Mouse (Mus musculus) heart, embryonic 15.5 days (tissue): ENCODE measurements around the gene Tada1. TPM values are rescaled to one million over a fixed set of nuclear protein-coding genes. Genes with fewer than 3 reads are reported as not detected.

ENCODE experiments used
- ATAC-seq: fragments of 200-750 bp; cut with Nextera tagmentation; replicated peaks from 2 replicates; pipeline ENCODE4 v1.8.0; 2017; ENCODE audit warnings: low read depth, moderate TSS enrichment; ENCODE audit not compliant: insufficient number of reproducible peaks, insufficient read depth, low FRiP score
- H3K27ac ChIP-seq: fragments of 300-500 bp; sonication (generic); 2 replicates; pipeline ENCODE4 v1.5.1; 2015; ENCODE audit warnings: mild to moderate bottlenecking, inconsistent platforms
- H3K27me3 ChIP-seq: fragments of 300-500 bp; sonication (generic); 2 replicates; pipeline ENCODE4 v1.6.1; 2015; ENCODE audit warnings: inconsistent platforms
- H3K36me3 ChIP-seq: fragments of 300-500 bp; sonication (generic); 2 replicates; pipeline ENCODE4 v1.6.1; 2015; ENCODE audit warnings: mild to moderate bottlenecking, inconsistent platforms
- H3K4me1 ChIP-seq: fragments of 300-500 bp; sonication (generic); replicated peaks from 2 replicates; pipeline ENCODE4 v1.6.1; 2015; ENCODE audit warnings: inconsistent platforms
- H3K4me2 ChIP-seq: fragments of 300-500 bp; sonication (generic); 2 replicates; pipeline ENCODE4 v1.6.1; 2015; ENCODE audit warnings: inconsistent platforms, mild to moderate bottlenecking, moderate library complexity
- H3K4me3 ChIP-seq: fragments of 300-500 bp; sonication (generic); 2 replicates; pipeline ENCODE4 v1.5.1; 2015; ENCODE audit warnings: mild to moderate bottlenecking, inconsistent platforms
- H3K9ac ChIP-seq: fragments of 300-500 bp; sonication (generic); 2 replicates; pipeline ENCODE4 v1.6.1; 2015; ENCODE audit warnings: mild to moderate bottlenecking, inconsistent platforms
- H3K9me3 ChIP-seq: fragments of 300-500 bp; sonication (generic); replicated peaks from 2 replicates; pipeline ENCODE4 v1.6.1; 2016; ENCODE audit warnings: inconsistent platforms
- WGBS: fragments of 180-500 bp; shearing (Covaris S2); methylation state at CpG from one replicate; pipeline ENCODE4 v1.1.7; 2015; ENCODE audit warnings: mixed read lengths; 5-methylcytosine and 5-hydroxymethylcytosine counted together
- polyA plus RNA-seq: library from polyadenylated mRNA; unstranded; fragments of >200 nt; fragmentation: Nextera tagmentation; extraction: Ambion mirVana; gene quantifications from 2 replicates; pipeline ENCODE4 v1.2.1, GENCODE M21; 2015

Tada1 gene
- polyA plus RNA-seq, 1 experiment from 2014 or later: 27.5 TPM

DNA sequence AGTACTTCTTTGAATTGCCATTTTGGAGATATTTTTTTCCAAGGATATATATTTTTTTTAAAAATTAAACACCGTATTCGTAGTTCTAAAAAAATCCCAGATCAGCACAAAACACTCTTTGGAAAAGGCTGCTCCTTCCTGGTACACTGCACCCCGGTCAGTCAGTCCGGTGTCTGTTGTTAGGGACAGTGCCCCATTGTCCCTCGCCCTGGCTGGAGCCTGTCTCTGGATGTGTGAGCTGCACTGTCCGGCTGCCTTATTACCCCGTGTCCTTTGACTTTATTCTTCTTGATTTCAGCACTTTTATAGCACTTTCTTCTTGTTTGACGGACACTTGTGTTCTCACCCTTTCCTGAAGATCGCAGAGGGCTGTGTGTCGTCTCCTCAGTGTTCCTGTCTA is 5.7 kb downstream of the Tada1 start:
- ATAC-seq: no peak
- no peaks in the 10 kb centered on the region for H3K27me3 ChIP-seq
- no peak overlapping the region for H3K9ac ChIP-seq
- WGBS: 92% methylated on average over 10 of the region's 10 CpGs
- peaks cover 20% of the 10 kb centered on the region for H3K4me1 ChIP-seq
- H3K36me3 ChIP-seq: peaks cover 50% of the 10 kb centered on the region
- H3K4me2 ChIP-seq: no peak overlapping the region
- H3K9me3 ChIP-seq: no peaks in the 10 kb centered on the region
- H3K4me3 ChIP-seq: no peak overlapping the region
- H3K27ac ChIP-seq: no peak overlapping the region

- no peak for ATAC-seq
- WGBS: 78% methylated on average over 5 of the region's 5 CpGs
- Histone ChIP-seq H3K9ac (no peak overlapping the region), H3K4me2 (no peak overlapping the region), H3K36me3 (peaks cover 58% of the 10 kb centered on the region), H3K27ac (no peak overlapping the region), H3K9me3 (no peaks in the 10 kb centered on the region), H3K27me3 (no peaks in the 10 kb centered on the region), H3K4me3 (no peak overlapping the region), H3K4me1 (peaks cover 18% of the 10 kb centered on the region)
These were observed 6.5 kb downstream of the Tada1 start for GRCm38 (mm10) chr1:166385431-166385830.

GRCm38 (mm10) chr1:166388511-166388910 is 9.6 kb downstream of the Tada1 start:
- no peak for ATAC-seq
- Histone ChIP-seq H3K4me1 (peaks cover 6% of the 10 kb centered on the region), H3K9ac (no peak overlapping the region), H3K4me3 (no peak overlapping the region), H3K9me3 (no peaks in the 10 kb centered on the region), H3K36me3 (peaks cover 77% of the 10 kb centered on the region), H3K27ac (no peak overlapping the region), H3K4me2 (no peak overlapping the region), H3K27me3 (no peaks in the 10 kb centered on the region)
- WGBS: 50% methylated on average over 11 of the region's 11 CpGs

DNA sequence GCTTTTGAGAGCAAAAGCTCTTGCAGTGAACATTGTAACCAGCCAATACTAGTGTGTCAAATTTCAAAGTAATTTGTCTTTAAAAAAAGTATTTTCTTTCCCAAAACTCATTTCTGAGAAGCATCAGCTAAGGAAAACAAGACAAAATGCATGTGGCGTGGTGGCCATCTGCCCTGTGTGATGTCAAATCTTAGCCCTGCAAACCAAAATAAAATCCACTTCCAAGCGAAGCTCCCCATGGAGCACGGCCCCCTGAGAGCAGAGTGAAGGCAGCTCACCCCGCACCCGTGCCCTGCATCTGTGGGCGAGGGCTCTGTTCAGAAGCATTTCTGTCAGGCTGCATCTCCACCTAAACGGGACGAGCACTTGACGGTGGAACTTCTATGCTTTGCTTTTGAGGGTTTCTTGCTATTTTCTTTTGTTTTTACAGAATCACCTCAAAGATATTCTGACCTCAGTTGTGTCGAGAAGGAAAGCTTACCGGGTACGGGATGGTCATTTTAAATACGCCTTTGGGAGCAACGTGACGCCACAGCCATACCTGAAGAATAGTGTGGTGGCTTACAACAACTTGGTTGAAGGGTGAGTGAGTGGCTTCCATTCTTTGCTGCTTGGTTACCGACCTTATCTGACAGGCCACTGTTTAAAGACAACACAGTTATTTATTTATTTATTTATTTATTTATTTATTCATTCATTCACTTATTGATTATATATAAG is 10.7 kb downstream of the Tada1 start:
- H3K27ac ChIP-seq: no peak overlapping the region
- H3K27me3 ChIP-seq: no peaks in the 10 kb centered on the region
- WGBS: 93% methylated on average over 16 of the region's 16 CpGs
- ATAC-seq: no peak
- no peak overlapping the region for H3K9ac ChIP-seq
- peaks cover 79% of the 10 kb centered on the region for H3K36me3 ChIP-seq
- no peak overlapping the region for H3K4me3 ChIP-seq
- no peaks in the 10 kb centered on the region for H3K9me3 ChIP-seq
- H3K4me1 ChIP-seq: peaks cover 6% of the 10 kb centered on the region
- no peak overlapping the region for H3K4me2 ChIP-seq

DNA sequence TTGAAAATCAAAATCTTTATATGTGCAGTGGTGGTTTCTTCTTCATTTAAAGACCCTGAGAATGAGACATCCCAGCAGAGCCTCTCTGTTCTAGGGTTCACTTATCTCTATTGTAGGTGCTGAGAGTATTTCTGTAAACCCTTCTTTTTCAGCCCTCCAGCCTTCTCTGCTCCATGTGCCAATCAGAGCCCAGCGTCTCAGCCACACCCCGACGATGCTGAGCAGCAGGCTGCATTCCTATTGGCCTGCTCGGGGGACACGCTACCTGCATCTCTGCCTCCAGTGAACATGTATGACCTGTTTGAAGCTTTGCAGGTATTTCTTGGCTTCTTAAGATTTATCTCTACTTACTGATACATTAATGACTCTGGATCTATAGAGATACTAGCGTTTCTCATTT is 12.8 kb downstream of the Tada1 start:
- Histone ChIP-seq H3K27me3 (no peaks in the 10 kb centered on the region), H3K4me1 (peaks cover 6% of the 10 kb centered on the region), H3K4me3 (no peak overlapping the region), H3K36me3 (peaks cover 73% of the 10 kb centered on the region), H3K4me2 (no peak overlapping the region), H3K9ac (no peak overlapping the region), H3K27ac (no peak overlapping the region), H3K9me3 (no peaks in the 10 kb centered on the region)
- 93% methylated on average over 6 of the region's 6 CpGs for WGBS
- ATAC-seq: no peak

- H3K36me3 ChIP-seq: peaks cover 87% of the 10 kb centered on the region
- no peaks in the 10 kb centered on the region for H3K9me3 ChIP-seq
- no peak overlapping the region for H3K9ac ChIP-seq
- H3K4me2 ChIP-seq: no peak overlapping the region
- H3K4me1 ChIP-seq: no peaks in the 10 kb centered on the region
- H3K27me3 ChIP-seq: no peaks in the 10 kb centered on the region
- no peak overlapping the region for H3K4me3 ChIP-seq
- WGBS: 66% methylated on average over 4 of the region's 4 CpGs
- no peak overlapping the region for H3K27ac ChIP-seq
- no peak for ATAC-seq
These were observed 15.9 kb downstream of the Tada1 start for GRCm38 (mm10) chr1:166394770-166395169.

DNA sequence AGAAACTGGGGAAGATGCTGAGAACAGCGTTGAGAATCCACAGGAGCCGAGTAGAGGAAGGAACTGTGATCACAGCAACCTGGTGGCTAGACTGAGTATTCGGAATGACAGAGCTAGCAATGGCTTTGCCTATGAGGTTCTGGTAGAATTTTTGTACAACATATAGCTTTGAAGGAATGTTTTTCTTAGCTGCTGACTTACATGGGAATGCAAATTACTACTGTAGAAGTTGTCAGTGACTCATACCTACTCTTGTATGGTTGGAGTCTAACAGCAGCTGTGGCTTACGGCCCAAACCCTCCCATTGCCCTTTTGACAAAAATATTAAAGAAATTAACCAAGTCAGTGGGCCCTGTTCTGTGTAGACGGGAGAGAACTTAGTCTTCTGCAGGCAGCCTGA is 16.8 kb downstream of the Tada1 start:
- Histone ChIP-seq H3K4me3 (no peak overlapping the region), H3K9ac (no peak overlapping the region), H3K27me3 (no peaks in the 10 kb centered on the region), H3K4me2 (no peak overlapping the region), H3K9me3 (no peaks in the 10 kb centered on the region), H3K4me1 (no peaks in the 10 kb centered on the region), H3K36me3 (peaks cover 88% of the 10 kb centered on the region), H3K27ac (no peak overlapping the region)
- WGBS: 79% methylated on average over 5 of the region's 5 CpGs
- no peak for ATAC-seq

- Histone ChIP-seq H3K27ac (no peak overlapping the region), H3K4me2 (no peak overlapping the region), H3K4me3 (no peak overlapping the region), H3K9me3 (no peaks in the 10 kb centered on the region), H3K4me1 (no peaks in the 10 kb centered on the region), H3K27me3 (no peaks in the 10 kb centered on the region), H3K9ac (no peak overlapping the region), H3K36me3 (peaks cover 89% of the 10 kb centered on the region)
- ATAC-seq: no peak
- 85% methylated on average over 6 of the region's 6 CpGs for WGBS
These were observed 17.5 kb downstream of the Tada1 start for GRCm38 (mm10) chr1:166396381-166396780.

- Histone ChIP-seq H3K4me1 (peaks cover 14% of the 10 kb centered on the region), H3K4me3 (no peak overlapping the region), H3K27me3 (no peaks in the 10 kb centered on the region), H3K36me3 (peaks cover 67% of the 10 kb centered on the region), H3K9ac (no peak overlapping the region), H3K27ac (no peak overlapping the region), H3K9me3 (no peaks in the 10 kb centered on the region), H3K4me2 (no peak overlapping the region)
- ATAC-seq: no peak
These were observed 22.6 kb downstream of the Tada1 start for GRCm38 (mm10) chr1:166401455-166401854.

- Histone ChIP-seq H3K9ac (no peak overlapping the region), H3K4me1 (peaks cover 14% of the 10 kb centered on the region), H3K27ac (no peak overlapping the region), H3K9me3 (no peaks in the 10 kb centered on the region), H3K4me2 (no peak overlapping the region), H3K36me3 (peaks cover 61% of the 10 kb centered on the region), H3K4me3 (no peak overlapping the region), H3K27me3 (no peaks in the 10 kb centered on the region)
- ATAC-seq: no peak
- WGBS: 75% methylated on average over 4 of the region's 4 CpGs
These were observed 23.1 kb downstream of the Tada1 start for GRCm38 (mm10) chr1:166402003-166402402.

DNA sequence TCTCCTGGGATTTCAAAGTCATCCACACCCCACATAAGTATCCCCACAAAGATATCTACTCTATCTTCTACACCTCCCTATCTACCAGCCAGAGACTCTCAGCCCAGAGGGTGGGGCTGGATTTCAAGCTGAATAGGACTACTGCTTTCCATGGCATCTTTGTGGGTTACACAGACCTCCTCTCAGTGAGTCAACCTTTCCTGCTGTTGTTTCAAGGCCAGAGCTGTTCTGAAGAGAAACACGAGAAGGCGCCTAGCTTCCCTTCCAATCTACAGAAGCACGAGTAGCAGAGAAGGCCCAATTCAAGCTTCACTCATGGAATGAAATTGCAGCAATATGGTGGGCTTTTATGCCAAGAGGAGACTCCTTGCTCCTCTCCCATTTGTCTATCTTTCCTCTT is 24.9 kb downstream of the Tada1 start:
- H3K27me3 ChIP-seq: no peaks in the 10 kb centered on the region
- H3K36me3 ChIP-seq: peaks cover 43% of the 10 kb centered on the region
- no peaks in the 10 kb centered on the region for H3K9me3 ChIP-seq
- peaks cover 22% of the 10 kb centered on the region for H3K4me1 ChIP-seq
- H3K27ac ChIP-seq: no peak overlapping the region
- 84% methylated on average over 3 of the region's 3 CpGs for WGBS
- no peak overlapping the region for H3K4me3 ChIP-seq
- no peak overlapping the region for H3K4me2 ChIP-seq
- ATAC-seq: no peak
- H3K9ac ChIP-seq: no peak overlapping the region

- Histone ChIP-seq H3K4me1 (peaks cover 21% of the 10 kb centered on the region), H3K4me2 (peak overlapping the region; percentile 97), H3K4me3 (peak overlapping the region; percentile 90), H3K36me3 (peaks cover 9% of the 10 kb centered on the region; the same call in 1 of the 2 replicates), H3K27me3 (no peaks in the 10 kb centered on the region), H3K9me3 (no peaks in the 10 kb centered on the region), H3K9ac (peak overlapping the region; percentile 83), H3K27ac (peak overlapping the region; percentile 85)
- ATAC-seq: peak; percentile 70
- WGBS: under 1% methylated on average over 45 of the region's 45 CpGs
These were observed 30.3 kb downstream of the Tada1 start for GRCm38 (mm10) chr1:166409177-166409700.
